Mouse (Mus musculus) MEL (cell line): ENCODE results near the gene Edem1. TPM values are rescaled to one million over a fixed set of nuclear protein-coding genes. Genes with fewer than 3 reads are reported as not detected.

ENCODE experiments used
- DNase-seq: peaks from one replicate; pipeline ENCODE4 v3.0.0; 2011; ENCODE audit warnings: low read depth, low spot score
- H3K27ac ChIP-seq: 2 replicates; pipeline ENCODE4 v1.5.1; 2012; ENCODE audit warnings: low read depth, mild to moderate bottlenecking, control low read depth, low read length, moderate library complexity; ENCODE audit not compliant: control insufficient read depth
- H3K27me3 ChIP-seq, 2 experiments: fragments of 150-350 bp in 1 of 2; sonication (generic) in 1 of 2; 2 replicates each; pipeline ENCODE4 v1.6.1; 2012; ENCODE audit warnings: low read length in 2 of 2, mild to moderate bottlenecking in 2 of 2, improper control_type of control experiment in 1 of 2, moderate library complexity in 1 of 2; ENCODE audit not compliant: insufficient read depth in 2 of 2, control insufficient read depth in 1 of 2
- H3K36me3 ChIP-seq, 2 experiments: 2 replicates each; pipeline ENCODE4 v1.6.1; 2012 to 2014; ENCODE audit warnings: low read length in 2 of 2, improper control_type of control experiment in 1 of 2, inconsistent platforms in 1 of 2, mild to moderate bottlenecking in 1 of 2; ENCODE audit not compliant: insufficient read depth in 2 of 2, control insufficient read depth in 1 of 2
- H3K4me1 ChIP-seq, 2 experiments: fragments of 150-350 bp in 1 of 2; sonication (generic) in 1 of 2; 2 replicates each; pipeline ENCODE4 v1.6.1; 2012; ENCODE audit warnings: low read length in 2 of 2, improper control_type of control experiment in 1 of 2, mild to moderate bottlenecking in 1 of 2; ENCODE audit not compliant: insufficient read depth in 2 of 2, control insufficient read depth in 1 of 2
- H3K4me3 ChIP-seq, 2 experiments: fragments of 150-350 bp in 1 of 2; sonication (generic) in 1 of 2; 2 replicates each; pipeline ENCODE4 v1.5.1; 2012; ENCODE audit warnings: low read depth in 2 of 2, low read length in 2 of 2, mild to moderate bottlenecking in 2 of 2, moderate library complexity in 2 of 2, control low read depth in 1 of 2, improper control_type of control experiment in 1 of 2; ENCODE audit not compliant: control insufficient read depth in 1 of 2, insufficient read depth in 1 of 2
- H3K79me2 ChIP-seq: 2 replicates; pipeline ENCODE4 v1.6.1; 2012; ENCODE audit warnings: mild to moderate bottlenecking, low read length, moderate library complexity; ENCODE audit not compliant: control insufficient read depth, poor library complexity, insufficient read depth
- H3K9ac ChIP-seq: 2 replicates; pipeline ENCODE4 v1.6.1; 2012; ENCODE audit warnings: low read depth, mild to moderate bottlenecking, control low read depth, low read length, moderate library complexity; ENCODE audit not compliant: control insufficient read depth, poor library complexity, severe bottlenecking
- H3K9me3 ChIP-seq: fragments of 150-350 bp; sonication (generic); replicated peaks from 2 replicates; pipeline ENCODE4 v1.6.1; 2012; ENCODE audit warnings: mild to moderate bottlenecking, low read length, improper control_type of control experiment, moderate library complexity; ENCODE audit not compliant: insufficient read depth
- BHLHE40 ChIP-seq: IDR thresholded peaks from 2 replicates; pipeline ENCODE4 v1.6.1; 2012; ENCODE audit warnings: low read depth, mild to moderate bottlenecking, inconsistent platforms, low read length, improper control_type of control experiment, borderline replicate concordance
- CHD1 ChIP-seq: IDR thresholded peaks from 2 replicates; pipeline ENCODE4 v1.6.1; 2012; ENCODE audit warnings: low read depth, mild to moderate bottlenecking, inconsistent platforms, low read length, improper control_type of control experiment
- CHD2 ChIP-seq: IDR thresholded peaks from 2 replicates; pipeline ENCODE4 v1.6.1; 2011; ENCODE audit warnings: low read length, improper control_type of control experiment
- CTCF ChIP-seq, 3 experiments: IDR thresholded peaks in 2 of 3; conservative IDR thresholded peaks in 1 of 3; 2 replicates each; pipeline ENCODE4 v1.5.1; 2011 to 2012; ENCODE audit warnings: low read length in 3 of 3, low read depth in 2 of 3, mild to moderate bottlenecking in 2 of 3, improper control_type of control experiment in 1 of 3, inconsistent platforms in 1 of 3, mixed read lengths in 1 of 3, moderate library complexity in 1 of 3; ENCODE audit not compliant: control insufficient read depth in 1 of 3, insufficient read depth in 1 of 3, poor library complexity in 1 of 3, severe bottlenecking in 1 of 3
- EP300 ChIP-seq, 2 experiments: IDR thresholded peaks; 2 replicates each; pipeline ENCODE4 v1.6.1; 2011; ENCODE audit warnings: improper control_type of control experiment in 2 of 2, low read length in 2 of 2, low read depth in 1 of 2, mild to moderate bottlenecking in 1 of 2
- ETS1 ChIP-seq: IDR thresholded peaks from 2 replicates; pipeline ENCODE4 v1.6.1; 2012; ENCODE audit warnings: low read depth, mild to moderate bottlenecking, inconsistent platforms, low read length, improper control_type of control experiment, moderate library complexity
- GATA1 ChIP-seq: IDR thresholded peaks from 2 replicates; pipeline ENCODE4 v1.6.1; 2011; ENCODE audit warnings: low read depth, low read length, improper control_type of control experiment
- HCFC1 ChIP-seq: IDR thresholded peaks from 2 replicates; pipeline ENCODE4 v1.6.1; 2012; ENCODE audit warnings: low read depth, mild to moderate bottlenecking, inconsistent platforms, low read length, improper control_type of control experiment, moderate library complexity
- JUND ChIP-seq: IDR thresholded peaks from 2 replicates; pipeline ENCODE4 v1.6.1; 2011; ENCODE audit warnings: low read depth, mild to moderate bottlenecking, improper control_type of control experiment, low read length
- KAT2A ChIP-seq: conservative IDR thresholded peaks from 2 replicates; pipeline ENCODE4 v1.6.1; 2012; ENCODE audit warnings: low read depth, low read length, improper control_type of control experiment, inconsistent platforms
- MAFK ChIP-seq: IDR thresholded peaks from 2 replicates; pipeline ENCODE4 v1.6.1; 2011; ENCODE audit warnings: low read depth, mild to moderate bottlenecking, low read length, improper control_type of control experiment, borderline replicate concordance
- MEF2A ChIP-seq: IDR thresholded peaks from 2 replicates; pipeline ENCODE4 v1.6.1; 2014; ENCODE audit warnings: low read depth, mild to moderate bottlenecking, inconsistent platforms, low read length, improper control_type of control experiment; ENCODE audit not compliant: poor library complexity, insufficient replicate concordance, severe bottlenecking; ENCODE audit errors: extremely low read depth
- MXI1 ChIP-seq: IDR thresholded peaks from 2 replicates; pipeline ENCODE4 v1.6.1; 2011; ENCODE audit warnings: mild to moderate bottlenecking, low read depth, low read length, improper control_type of control experiment
- NELFE ChIP-seq: IDR thresholded peaks from 2 replicates; pipeline ENCODE4 v1.6.1; 2011; ENCODE audit warnings: low read depth, low read length, improper control_type of control experiment
- NRF1 ChIP-seq: IDR thresholded peaks from 2 replicates; pipeline ENCODE4 v1.6.1; 2014; ENCODE audit warnings: low read depth, mild to moderate bottlenecking, inconsistent platforms, low read length, improper control_type of control experiment, moderate library complexity; ENCODE audit not compliant: poor library complexity, insufficient read depth, severe bottlenecking
- POLR2A ChIP-seq, 2 experiments: IDR thresholded peaks; 2 replicates each; pipeline ENCODE4 v1.6.1; 2011 to 2012; ENCODE audit warnings: low read length in 2 of 2, mild to moderate bottlenecking in 2 of 2, control low read depth in 1 of 2, improper control_type of control experiment in 1 of 2, low read depth in 1 of 2, moderate library complexity in 1 of 2; ENCODE audit not compliant: control insufficient read depth in 1 of 2, insufficient read depth in 1 of 2, poor library complexity in 1 of 2
- RAD21 ChIP-seq: IDR thresholded peaks from 2 replicates; pipeline ENCODE4 v1.6.1; 2011; ENCODE audit warnings: mild to moderate bottlenecking, low read depth, low read length, improper control_type of control experiment
- RCOR1 ChIP-seq: IDR thresholded peaks from 2 replicates; pipeline ENCODE4 v1.6.1; 2012; ENCODE audit warnings: low read depth, mild to moderate bottlenecking, inconsistent platforms, low read length, improper control_type of control experiment
- SMC3 ChIP-seq: IDR thresholded peaks from 2 replicates; pipeline ENCODE4 v1.6.1; 2011; ENCODE audit warnings: low read depth, low read length, improper control_type of control experiment
- TAL1 ChIP-seq: IDR thresholded peaks from 2 replicates; pipeline ENCODE4 v1.6.1; 2012; ENCODE audit warnings: mild to moderate bottlenecking, inconsistent platforms, low read length, moderate library complexity, mixed read lengths
- TCF12 ChIP-seq: IDR thresholded peaks from 2 replicates; pipeline ENCODE4 v1.6.1; 2014; ENCODE audit warnings: low read depth, mild to moderate bottlenecking, inconsistent platforms, low read length, improper control_type of control experiment, moderate library complexity
- UBTF ChIP-seq: IDR thresholded peaks from 2 replicates; pipeline ENCODE4 v1.6.1; 2012; ENCODE audit warnings: low read depth, mild to moderate bottlenecking, inconsistent platforms, low read length, improper control_type of control experiment, moderate library complexity, borderline replicate concordance; ENCODE audit not compliant: insufficient read depth
- USF1 ChIP-seq: IDR thresholded peaks from 2 replicates; pipeline ENCODE4 v1.6.1; 2014; ENCODE audit warnings: low read depth, mild to moderate bottlenecking, inconsistent platforms, low read length, improper control_type of control experiment, moderate library complexity
- USF2 ChIP-seq, 2 experiments: IDR thresholded peaks; 2 replicates each; pipeline ENCODE4 v1.6.1; 2011 to 2012; ENCODE audit warnings: improper control_type of control experiment in 2 of 2, low read length in 2 of 2, borderline replicate concordance in 1 of 2, inconsistent platforms in 1 of 2, low read depth in 1 of 2, mild to moderate bottlenecking in 1 of 2; ENCODE audit not compliant: insufficient read depth in 1 of 2
- ZC3H11A ChIP-seq: IDR thresholded peaks from 2 replicates; pipeline ENCODE4 v1.6.1; 2012; ENCODE audit warnings: low read depth, mild to moderate bottlenecking, inconsistent platforms, low read length, improper control_type of control experiment
- ZKSCAN1 ChIP-seq: IDR thresholded peaks from 2 replicates; pipeline ENCODE4 v1.6.1; 2012; ENCODE audit warnings: low read depth, mild to moderate bottlenecking, inconsistent platforms, low read length, improper control_type of control experiment, moderate library complexity
- ZMIZ1 ChIP-seq: IDR thresholded peaks from 2 replicates; pipeline ENCODE4 v1.6.1; 2012; ENCODE audit warnings: low read depth, mild to moderate bottlenecking, inconsistent platforms, low read length, improper control_type of control experiment, moderate library complexity
- polyA plus RNA-seq, 2 experiments: library from polyadenylated mRNA; stranded (reverse) in 1 of 2; unstranded in 1 of 2; fragments of >175 nt in 1 of 2; fragments of >200 nt in 1 of 2; gene quantifications; 2 replicates each; pipeline versions ENCODE4 v1.2.1 to v1.2.4; 2012; ENCODE audit warnings: low replicate concordance in 2 of 2, low read depth in 1 of 2; ENCODE audit not compliant: insufficient read length in 2 of 2, insufficient read depth in 1 of 2, missing spikeins in 1 of 2
- total RNA-seq: library from RNA; depleted of rRNA; stranded (reverse); fragments of 300-350 nt; gene quantifications from 2 replicates; pipeline ENCODE4 v1.2.3, GENCODE M21; 2012

Edem1 gene
- total and polyA plus RNA-seq, 3 experiments = 10.8 to 17.9 TPM; not detected in 1

DNA sequence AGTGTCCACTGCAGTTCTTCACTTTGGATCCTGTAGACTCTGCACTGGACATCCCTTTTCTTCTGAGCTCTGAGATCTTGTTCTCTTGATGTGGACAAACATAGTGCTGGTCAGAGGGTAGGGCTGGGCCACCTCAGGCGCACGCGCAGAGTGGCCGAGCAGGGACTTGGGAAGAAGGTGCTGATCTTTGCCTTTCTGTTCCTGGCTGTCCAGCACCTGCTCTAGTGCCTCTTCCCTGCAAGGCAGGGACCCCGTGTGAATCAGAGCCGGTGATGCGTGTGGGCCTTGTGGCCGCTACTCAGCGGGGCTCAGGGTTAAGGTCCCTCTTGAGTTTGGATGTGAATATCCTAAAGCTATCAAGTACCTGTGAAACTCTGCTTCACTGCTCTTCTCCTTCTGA is 30.1 kb downstream of the Edem1 start:
- no peak overlapping the region for H3K27ac ChIP-seq
- H3K9ac ChIP-seq = no peak overlapping the region
- H3K79me2 ChIP-seq = no peaks in the 10 kb centered on the region
- H3K9me3 ChIP-seq = no peaks in the 10 kb centered on the region
- H3K4me1 ChIP-seq = no peaks in the 10 kb centered on the region
- no peak for TF ChIP-seq USF1
- TF ChIP-seq ETS1 = no peak
- no peak for TF ChIP-seq ZKSCAN1
- TF ChIP-seq NELFE = no peak
- TF ChIP-seq HCFC1 = no peak
- TF ChIP-seq MEF2A = no peak
- no peak for TF ChIP-seq NRF1
- no peak for TF ChIP-seq POLR2A (IDR thresholded peaks at IDR 0.05; ENCODE audit: control insufficient read depth in 1 of 2, insufficient read depth in 1 of 2, low read depth in 1 of 2, low read length in 2 of 2, poor library complexity in 1 of 2)
- no peak for TF ChIP-seq ZMIZ1
- TF ChIP-seq MAFK = no peak
- no peak for TF ChIP-seq SMC3
- no peak for TF ChIP-seq TCF12
- TF ChIP-seq RAD21 = no peak
- TF ChIP-seq USF2 (IDR thresholded peaks at IDR 0.05; ENCODE audit: borderline replicate concordance in 1 of 2, insufficient read depth in 1 of 2, low read depth in 1 of 2, low read length in 2 of 2) = no peak
- no peak for TF ChIP-seq KAT2A
- TF ChIP-seq CHD2 = no peak
- no peak for TF ChIP-seq GATA1
- no peak for TF ChIP-seq MXI1
- H3K27me3 ChIP-seq = no peaks in the 10 kb centered on the region
- H3K4me3 ChIP-seq = no peak overlapping the region
- no peak for DNase-seq
- peaks cover 0 to 7% of the 10 kb centered on the region in 2 experiments; a peak in 2 of 4 replicates for H3K36me3 ChIP-seq

DNA sequence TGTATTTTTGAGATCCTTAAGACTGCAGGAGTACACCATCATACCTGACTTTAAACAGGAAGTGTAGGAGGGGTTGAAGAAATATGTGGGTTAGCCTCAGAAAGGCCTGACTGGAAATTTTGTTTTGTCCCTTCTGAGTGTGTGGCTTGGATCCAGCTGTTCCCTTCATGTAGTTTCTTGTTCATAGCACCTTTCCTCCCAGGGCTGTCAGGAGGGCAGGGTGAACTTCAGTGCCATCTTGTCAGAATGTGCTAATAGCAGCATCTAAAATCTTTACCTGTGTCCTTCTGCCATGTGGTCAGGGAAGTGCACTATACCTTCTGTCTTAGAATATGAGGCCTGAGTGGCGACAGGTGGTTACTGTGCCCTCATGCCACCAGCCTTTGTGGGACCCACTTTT is 32.8 kb downstream of the Edem1 start:
- H3K27ac ChIP-seq = no peak overlapping the region
- H3K4me3 ChIP-seq = no peak overlapping the region
- H3K79me2 ChIP-seq = no peaks in the 10 kb centered on the region
- H3K27me3 ChIP-seq = no peaks in the 10 kb centered on the region
- TF ChIP-seq JUND = no peak
- no peak for TF ChIP-seq SMC3
- TF ChIP-seq POLR2A (IDR thresholded peaks at IDR 0.05; ENCODE audit: control insufficient read depth in 1 of 2, insufficient read depth in 1 of 2, low read depth in 1 of 2, low read length in 2 of 2, poor library complexity in 1 of 2) = no peak
- TF ChIP-seq ZC3H11A = no peak
- no peak for TF ChIP-seq BHLHE40
- TF ChIP-seq UBTF = no peak
- no peak for TF ChIP-seq EP300 (IDR thresholded peaks at IDR 0.05; ENCODE audit: low read depth in 1 of 2, low read length in 2 of 2)
- no peak for TF ChIP-seq CTCF (IDR thresholded peaks at IDR 0.05 in 2 of 3, conservative IDR thresholded peaks at IDR 0.05 in 1 of 3; ENCODE audit: control insufficient read depth in 1 of 3, insufficient read depth in 1 of 3, low read depth in 2 of 3, low read length in 3 of 3, poor library complexity in 1 of 3, severe bottlenecking in 1 of 3)
- no peak for TF ChIP-seq NRF1
- TF ChIP-seq CHD1 = no peak
- TF ChIP-seq CHD2 = no peak
- TF ChIP-seq TAL1 = no peak
- TF ChIP-seq RCOR1 = no peak
- H3K4me1 ChIP-seq = no peaks in the 10 kb centered on the region
- H3K36me3 ChIP-seq = no peaks in the 10 kb centered on the region
- DNase-seq = no peak
- H3K9me3 ChIP-seq = no peaks in the 10 kb centered on the region
- H3K9ac ChIP-seq = no peak overlapping the region
